Mouse (Mus musculus): Measurements from ENCODE around the gene Pate3.
"Not testable (repeated sequence)": the region's sequence is repeated elsewhere in the genome, so short reads cannot be mapped to it uniquely, and the experiment has no call there.

The Pate3 gene

DNA sequence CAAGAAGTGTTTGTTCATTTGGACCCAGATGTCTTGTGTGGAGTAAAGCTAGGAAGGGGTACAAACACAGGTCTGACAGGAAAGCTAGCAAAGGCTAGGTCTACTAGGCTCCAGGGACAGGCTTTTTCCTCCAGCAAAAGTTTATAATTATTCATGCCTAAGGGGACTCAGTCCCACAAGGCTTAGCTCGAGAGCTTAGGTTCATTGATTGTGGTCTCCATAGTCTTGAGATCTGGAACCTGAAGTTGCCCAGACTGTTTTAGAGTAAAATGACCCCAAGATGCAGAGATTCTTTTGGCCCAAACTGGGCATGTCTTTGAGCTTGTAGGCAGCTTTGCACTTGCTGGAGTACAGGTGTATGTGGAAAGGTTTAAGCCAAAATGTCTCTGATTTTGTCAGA lies at the start of gene Pate3:
Gene Pate3 (minus strand): TSS at position 101 of the 400 bp plus-strand sequence.
- no peak for DNase-seq

DNA sequence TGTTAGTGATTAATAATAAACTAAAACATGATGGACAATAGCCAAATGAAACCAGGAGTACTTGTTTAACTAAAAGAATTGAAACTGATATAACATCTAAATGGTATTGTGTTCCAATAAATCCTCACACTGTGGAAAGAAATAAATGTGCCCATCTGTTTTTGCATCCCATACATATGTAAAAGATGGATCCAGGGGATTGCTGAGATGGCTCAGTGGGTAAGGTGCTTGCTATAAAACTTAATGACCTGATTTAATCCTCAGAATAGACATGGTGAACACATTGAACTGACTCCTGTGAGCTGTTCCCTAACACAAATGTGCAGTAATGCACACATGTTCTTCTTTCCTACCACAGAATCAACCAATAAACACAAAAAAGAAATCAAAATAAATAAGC lies 43.9 kb upstream of the Pate3 start:
- no peak for DNase-seq

DNA sequence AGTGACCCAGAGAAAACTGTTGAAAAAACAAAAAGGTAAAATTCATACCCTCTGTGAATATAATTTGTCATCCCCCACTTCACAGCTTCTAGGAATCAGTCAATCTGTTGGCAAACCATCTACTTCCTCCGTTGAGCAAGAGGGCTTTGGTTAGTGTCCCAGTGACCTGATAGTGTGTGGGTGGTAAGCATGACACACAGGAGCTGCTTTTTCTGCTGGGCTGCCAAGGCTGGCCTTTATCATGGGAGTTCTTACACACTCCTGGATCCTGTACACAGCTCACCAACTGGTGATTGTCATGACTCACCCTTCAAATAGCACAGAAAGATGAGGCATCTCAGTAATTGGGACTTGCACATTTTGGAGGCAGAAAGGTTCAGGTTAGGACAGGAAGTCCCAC lies 39.0 kb upstream of the Pate3 start, which contains the start of gene Pate1:
Gene Pate1 (minus strand): TSS at position 378 of the 400 bp plus-strand sequence.
- no peak for DNase-seq

DNA sequence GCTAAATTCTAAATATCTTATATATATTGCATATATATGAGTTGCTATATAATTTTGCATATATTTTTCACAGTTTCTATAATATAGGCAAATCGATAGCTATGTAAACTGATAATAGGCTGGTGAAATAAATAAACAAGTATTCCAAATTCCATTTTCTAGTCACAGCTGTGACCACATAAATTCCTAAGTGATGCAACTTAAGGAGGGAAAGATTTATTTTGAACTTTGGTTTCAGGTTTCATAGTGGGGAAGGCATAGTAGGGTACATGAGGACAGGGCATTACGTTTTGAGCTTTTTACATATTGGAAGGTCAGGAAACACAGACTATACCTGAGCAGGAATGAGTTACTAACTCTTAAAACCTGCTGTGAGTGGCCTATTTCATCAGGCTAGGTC lies 25.6 kb upstream of the Pate3 start:
- no peak for DNase-seq

DNA sequence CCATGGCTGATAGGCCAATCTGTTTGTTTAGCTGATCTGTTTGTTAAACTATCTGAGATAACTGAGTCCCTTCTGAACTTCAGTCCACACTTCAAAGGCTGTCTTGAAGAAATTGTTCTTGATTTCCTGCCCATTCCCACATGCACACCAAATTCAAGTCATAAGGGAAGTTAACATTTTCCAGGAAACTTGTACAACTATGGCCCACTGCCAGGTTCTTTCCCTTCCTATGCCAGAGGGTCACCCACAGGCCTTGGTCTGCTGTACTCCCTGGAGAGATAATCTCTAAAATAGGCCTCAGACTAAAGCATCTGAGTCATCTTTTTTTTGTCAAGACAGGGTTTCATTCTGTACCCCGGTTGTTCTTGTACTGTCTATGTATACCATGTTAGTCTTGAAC lies 15.0 kb downstream of the Pate3 start:
- no peak for DNase-seq

DNA sequence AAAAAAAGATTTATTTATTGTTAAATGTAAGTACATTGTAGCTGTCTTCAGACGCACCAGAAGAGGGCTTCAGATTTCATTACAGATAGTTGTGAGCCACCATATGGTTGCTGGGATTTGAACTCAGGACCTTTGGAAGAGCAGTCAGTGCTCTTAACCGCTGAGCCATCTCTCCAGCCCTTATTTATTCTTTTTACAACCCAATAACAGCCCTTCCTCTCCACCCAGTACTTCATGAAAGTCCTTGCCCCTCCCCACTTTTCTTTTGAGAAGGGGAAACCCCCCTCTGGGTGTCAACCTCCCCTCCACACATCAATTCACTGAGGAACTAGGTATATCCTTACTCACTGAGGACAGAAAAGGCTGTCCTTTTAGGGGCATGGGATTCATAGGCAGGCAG lies 31.2 kb downstream of the Pate3 start:
- not testable (repeated sequence) for DNase-seq

DNA sequence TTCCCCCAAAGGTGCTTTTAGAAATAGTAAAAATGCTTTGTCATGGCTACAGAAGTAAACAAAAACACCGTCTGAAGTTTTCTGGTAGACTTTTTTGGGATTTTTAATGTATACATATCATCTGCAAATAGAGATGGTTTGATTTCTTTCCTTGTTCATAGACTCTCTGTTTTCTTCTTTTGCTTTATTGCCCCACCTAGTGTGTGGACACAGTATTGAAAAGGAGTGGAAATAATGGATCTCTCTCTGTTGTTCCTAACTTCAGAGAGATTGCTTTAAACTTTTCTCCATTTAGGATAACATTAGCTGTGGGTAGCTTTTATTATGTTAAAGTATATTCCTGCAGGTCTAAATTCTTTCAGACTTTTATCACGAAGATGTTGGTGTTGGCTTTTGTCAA lies 34.0 kb downstream of the Pate3 start:
- DNase-seq, result no peak

DNA sequence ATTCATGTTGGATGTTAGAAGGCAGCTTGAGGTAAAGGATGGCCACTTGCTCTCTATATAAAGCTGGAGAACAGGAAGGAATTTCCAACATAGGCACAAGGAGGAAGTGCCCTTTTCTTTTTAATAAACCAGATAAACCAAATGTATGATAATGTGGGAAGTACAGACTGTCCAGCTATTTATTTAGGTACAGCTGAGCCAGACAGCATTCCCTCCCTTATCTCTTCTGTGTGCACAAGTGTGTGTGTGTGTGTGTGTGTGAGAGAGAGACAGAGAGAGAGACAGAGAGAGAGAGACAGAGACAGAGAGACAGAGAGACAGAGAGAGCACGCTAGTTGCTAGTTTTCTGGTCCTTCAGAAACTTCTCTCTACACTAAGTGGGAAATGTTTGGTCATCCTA lies 36.2 kb downstream of the Pate3 start, which contains the start of gene Pate4:
Gene Pate4 (minus strand): TSS at position 101 of the 400 bp plus-strand sequence.
- no peak for DNase-seq

DNA sequence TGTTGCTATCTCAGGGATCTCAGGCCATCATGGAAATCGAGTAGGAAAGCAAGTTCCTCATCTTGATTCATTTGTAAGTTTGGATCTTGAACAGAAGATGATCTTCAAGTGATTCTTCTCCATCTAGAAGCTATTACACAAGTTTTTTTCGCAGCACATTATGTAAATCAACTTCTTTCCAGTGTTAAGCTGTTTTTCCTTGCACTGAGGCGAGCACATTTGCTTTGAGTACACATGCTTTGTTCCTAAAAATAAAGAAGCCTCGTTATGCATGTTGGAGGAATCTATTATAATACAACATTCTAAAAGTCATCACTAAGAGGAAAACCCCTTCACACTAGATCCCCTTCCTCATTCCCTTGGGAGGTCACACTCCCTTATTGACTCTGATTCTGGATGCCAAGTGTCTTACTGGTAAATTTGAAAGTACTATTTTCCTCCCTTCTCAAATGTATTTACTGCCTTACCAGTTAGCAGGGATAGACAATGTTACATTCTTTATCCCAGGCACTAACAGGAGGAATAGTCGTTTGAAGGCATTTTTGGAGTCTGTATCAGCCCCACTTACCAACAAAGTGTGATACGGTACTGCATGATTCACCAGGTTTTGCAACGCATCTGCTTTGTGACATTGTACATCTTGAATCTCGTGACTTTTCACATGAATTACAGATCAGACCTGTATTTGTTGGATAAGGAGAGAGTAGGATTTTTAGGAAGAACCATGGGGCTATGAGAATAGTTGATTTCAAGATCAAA lies 40.2 kb downstream of the Pate3 start:
- no peak for DNase-seq
